Mouse (Mus musculus) lung, embryonic 15.5 days (tissue): ENCODE measurements around the gene Osr1. TPM values are rescaled to one million over a fixed set of nuclear protein-coding genes. Genes with fewer than 3 reads are reported as not detected.

Source experiments
- ATAC-seq: fragments of 200-750 bp; cut with Nextera tagmentation; 2 replicates; pipeline ENCODE4 v1.8.0; 2017; ENCODE audit warnings: moderate number of reproducible peaks, borderline replicate concordance; ENCODE audit not compliant: low FRiP score, low TSS enrichment; ENCODE audit errors: extremely low read depth
- H3K27ac ChIP-seq: fragments of 300-500 bp; sonication (generic); 2 replicates; pipeline ENCODE4 v1.5.1; 2015; ENCODE audit warnings: moderate library complexity, mild to moderate bottlenecking, inconsistent platforms
- H3K27me3 ChIP-seq: fragments of 300-500 bp; sonication (generic); 2 replicates; pipeline ENCODE4 v1.6.1; 2015; ENCODE audit warnings: inconsistent platforms
- H3K36me3 ChIP-seq: fragments of 300-500 bp; sonication (generic); 2 replicates; pipeline ENCODE4 v1.6.1; 2015; ENCODE audit warnings: inconsistent platforms
- H3K4me1 ChIP-seq: fragments of 300-500 bp; sonication (generic); 2 replicates; pipeline ENCODE4 v1.6.1; 2015; ENCODE audit warnings: inconsistent platforms
- H3K4me2 ChIP-seq: fragments of 300-500 bp; sonication (generic); 2 replicates; pipeline ENCODE4 v1.6.1; 2015; ENCODE audit warnings: inconsistent platforms, mild to moderate bottlenecking, moderate library complexity
- H3K4me3 ChIP-seq: fragments of 300-500 bp; sonication (generic); 2 replicates; pipeline ENCODE4 v1.5.1; 2015; ENCODE audit warnings: mild to moderate bottlenecking, inconsistent platforms
- H3K9ac ChIP-seq: fragments of 300-500 bp; sonication (generic); 2 replicates; pipeline ENCODE4 v1.6.1; 2015; ENCODE audit warnings: inconsistent platforms
- H3K9me3 ChIP-seq: fragments of 300-500 bp; sonication (generic); 2 replicates; pipeline ENCODE4 v1.6.1; 2016; ENCODE audit warnings: inconsistent platforms
- WGBS: fragments of 180-500 bp; shearing (Covaris S2); methylation state at CpG from one replicate; pipeline ENCODE4 v1.1.7; 2015; 5-methylcytosine and 5-hydroxymethylcytosine counted together
- polyA plus RNA-seq: library from polyadenylated mRNA; unstranded; fragments of >200 nt; fragmentation: Nextera tagmentation; extraction: Ambion mirVana; gene quantifications from 2 replicates; pipeline ENCODE4 v1.2.1, GENCODE M21; 2015

Osr1 gene
- polyA plus RNA-seq, 1 experiment from 2014 or later: 19.1 TPM

- 51% methylated on average over 3 of the region's 3 CpGs for WGBS
- ATAC-seq: no peak
- Histone ChIP-seq H3K9ac (no peak overlapping the region), H3K27ac (no peak overlapping the region), H3K36me3 (no peaks in the 10 kb centered on the region), H3K4me3 (no peak overlapping the region), H3K4me2 (no peak overlapping the region), H3K27me3 (no peaks in the 10 kb centered on the region), H3K4me1 (peaks cover 3% of the 10 kb centered on the region), H3K9me3 (no peaks in the 10 kb centered on the region)
These were observed 21.2 kb downstream of the Osr1 start for GRCm38 (mm10) chr12:9591141-9591540.

- H3K4me1 ChIP-seq: no peaks in the 10 kb centered on the region
- no peak overlapping the region for H3K9ac ChIP-seq
- no peak overlapping the region for H3K4me3 ChIP-seq
- no peaks in the 10 kb centered on the region for H3K27me3 ChIP-seq
- no peak overlapping the region for H3K27ac ChIP-seq
- no peak overlapping the region for H3K4me2 ChIP-seq
- no peaks in the 10 kb centered on the region for H3K36me3 ChIP-seq
- H3K9me3 ChIP-seq: no peaks in the 10 kb centered on the region
- ATAC-seq: no peak
These were observed 28.3 kb downstream of the Osr1 start for GRCm38 (mm10) chr12:9598219-9598618.
